Mouse (Mus musculus): ENCODE results near the gene Mpp3. TPM values are rescaled to one million over a fixed set of nuclear protein-coding genes. Genes with fewer than 3 reads are reported as not detected.
A peak's percentile ranks its signal among the peaks of the same experiment; 100 is the strongest.

Gene Mpp3
- polyA plus RNA-seq, 1 experiment from 2014 or later, result 4.9 TPM

- no peaks in the 10 kb centered on the region for H3K9me3 ChIP-seq (ENCODE audit: low read depth, low read length)
- H3K4me3 ChIP-seq (ENCODE audit: low read depth, low read length), result no peak overlapping the region
- ATAC-seq (ENCODE audit: insufficient read depth) (no peak), DNase-seq (no peak)
- H3K4me1 ChIP-seq (ENCODE audit: insufficient read depth), result no peaks in the 10 kb centered on the region
- H3K27me3 ChIP-seq (ENCODE audit: insufficient read depth, low read length), result no peaks in the 10 kb centered on the region
- 69% methylated on average over 9 of the region's 9 CpGs for WGBS
- H3K27ac ChIP-seq (ENCODE audit: low read depth), result no peak overlapping the region
- no peak overlapping the region for H3K4me2 ChIP-seq
- H3K36me3 ChIP-seq (ENCODE audit: insufficient read depth), result peaks cover 8% of the 10 kb centered on the region; the same call in 1 of the 2 replicates
- no peak for TF ChIP-seq CTCF (IDR thresholded peaks at IDR 0.05; ENCODE audit: low read depth)
- no peak overlapping the region for H3K9ac ChIP-seq
These were observed 47.6 kb downstream of the Mpp3 start for GRCm38 (mm10) chr11:101980603-101981157.

GRCm38 (mm10) chr11:101979140-101979539, 49.1 kb downstream of the Mpp3 start:
- no peaks in the 10 kb centered on the region for H3K27me3 ChIP-seq (ENCODE audit: insufficient read depth, low read length)
- no peak overlapping the region for H3K4me3 ChIP-seq (ENCODE audit: low read depth, low read length)
- TF ChIP-seq CTCF (IDR thresholded peaks at IDR 0.05; ENCODE audit: low read depth), result no peak
- H3K27ac ChIP-seq (ENCODE audit: low read depth), result no peak overlapping the region
- ATAC-seq (ENCODE audit: insufficient read depth) (no peak), DNase-seq (no peak)
- H3K36me3 ChIP-seq (ENCODE audit: insufficient read depth), result peaks cover 8% of the 10 kb centered on the region; the same call in 1 of the 2 replicates
- H3K4me1 ChIP-seq (ENCODE audit: insufficient read depth), result no peaks in the 10 kb centered on the region
- no peak overlapping the region for H3K4me2 ChIP-seq
- 85% methylated on average over 5 of the region's 5 CpGs for WGBS
- H3K9ac ChIP-seq, result no peak overlapping the region
- no peaks in the 10 kb centered on the region for H3K9me3 ChIP-seq (ENCODE audit: low read depth, low read length)

- WGBS, result 92% methylated on average over 7 of the region's 7 CpGs
- H3K9me3 ChIP-seq (ENCODE audit: low read depth, low read length), result no peaks in the 10 kb centered on the region
- peak; percentile 36 for TF ChIP-seq CTCF (IDR thresholded peaks at IDR 0.05; ENCODE audit: low read depth)
- peaks cover 8% of the 10 kb centered on the region; the same call in 1 of the 2 replicates for H3K36me3 ChIP-seq (ENCODE audit: insufficient read depth)
- H3K27ac ChIP-seq (ENCODE audit: low read depth), result no peak overlapping the region
- DNase-seq (no peak), ATAC-seq (ENCODE audit: insufficient read depth) (no peak)
- no peaks in the 10 kb centered on the region for H3K4me1 ChIP-seq (ENCODE audit: insufficient read depth)
- no peaks in the 10 kb centered on the region for H3K27me3 ChIP-seq (ENCODE audit: insufficient read depth, low read length)
- H3K4me2 ChIP-seq, result no peak overlapping the region
- no peak overlapping the region for H3K4me3 ChIP-seq (ENCODE audit: low read depth, low read length)
- H3K9ac ChIP-seq, result no peak overlapping the region
These were observed 51.3 kb downstream of the Mpp3 start for GRCm38 (mm10) chr11:101976949-101977348.

GRCm38 (mm10) chr11:101974923-101975322, 53.3 kb downstream of the Mpp3 start:
- ATAC-seq (ENCODE audit: insufficient read depth), result no peak
- Histone ChIP-seq H3K4me2 (no peak overlapping the region), H3K9ac (no peak overlapping the region), H3K4me3 (ENCODE audit: low read depth, low read length) (no peak overlapping the region), H3K4me1 (ENCODE audit: insufficient read depth) (no peaks in the 10 kb centered on the region), H3K27ac (ENCODE audit: low read depth) (no peak overlapping the region), H3K36me3 (ENCODE audit: insufficient read depth) (no peaks in the 10 kb centered on the region), H3K27me3 (ENCODE audit: insufficient read depth, low read length) (no peaks in the 10 kb centered on the region), H3K9me3 (ENCODE audit: low read depth, low read length) (no peaks in the 10 kb centered on the region)
- TF ChIP-seq CTCF (IDR thresholded peaks at IDR 0.05; ENCODE audit: low read depth), result peak; percentile 64
- peak; percentile 60 for DNase-seq
- 46% methylated on average over 9 of the region's 9 CpGs for WGBS

- Histone ChIP-seq H3K9me3 (ENCODE audit: low read depth, low read length) (no peaks in the 10 kb centered on the region), H3K4me2 (no peak overlapping the region), H3K36me3 (ENCODE audit: insufficient read depth) (no peaks in the 10 kb centered on the region), H3K4me3 (ENCODE audit: low read depth, low read length) (no peak overlapping the region), H3K4me1 (ENCODE audit: insufficient read depth) (no peaks in the 10 kb centered on the region), H3K9ac (no peak overlapping the region), H3K27me3 (ENCODE audit: insufficient read depth, low read length) (no peaks in the 10 kb centered on the region), H3K27ac (ENCODE audit: low read depth) (no peak overlapping the region)
- WGBS, result 26% methylated on average over 6 of the region's 6 CpGs
- no peak for TF ChIP-seq CTCF (IDR thresholded peaks at IDR 0.05; ENCODE audit: low read depth)
- ATAC-seq (ENCODE audit: insufficient read depth) (no peak), DNase-seq (no peak)
These were observed 54.1 kb downstream of the Mpp3 start for GRCm38 (mm10) chr11:101974181-101974580.

- ATAC-seq (ENCODE audit: insufficient read depth), result no peak
- TF ChIP-seq CTCF (IDR thresholded peaks at IDR 0.05; ENCODE audit: low read depth), result no peak
- H3K9ac ChIP-seq, result no peak overlapping the region
- H3K9me3 ChIP-seq (ENCODE audit: low read depth, low read length), result no peaks in the 10 kb centered on the region
- no peaks in the 10 kb centered on the region for H3K4me1 ChIP-seq (ENCODE audit: insufficient read depth)
- H3K36me3 ChIP-seq (ENCODE audit: insufficient read depth), result no peaks in the 10 kb centered on the region
- WGBS, result 63% methylated on average over 9 of the region's 9 CpGs
- no peak overlapping the region for H3K4me3 ChIP-seq (ENCODE audit: low read depth, low read length)
- H3K27me3 ChIP-seq (ENCODE audit: insufficient read depth, low read length), result no peaks in the 10 kb centered on the region
- no peak for DNase-seq
- no peak overlapping the region for H3K27ac ChIP-seq (ENCODE audit: low read depth)
- no peak overlapping the region for H3K4me2 ChIP-seq
These were observed 54.8 kb downstream of the Mpp3 start for GRCm38 (mm10) chr11:101973496-101973895.

GRCm38 (mm10) chr11:101972651-101973050, 55.6 kb downstream of the Mpp3 start:
- H3K9ac ChIP-seq, result no peak overlapping the region

More at GRCm38 (mm10) chr11:101972651-101973050, 55.6 kb downstream of the Mpp3 start:
- Histone ChIP-seq H3K27ac (ENCODE audit: low read depth) (no peak overlapping the region), H3K4me1 (ENCODE audit: insufficient read depth) (no peaks in the 10 kb centered on the region), H3K36me3 (ENCODE audit: insufficient read depth) (no peaks in the 10 kb centered on the region), H3K4me2 (no peak overlapping the region), H3K4me3 (ENCODE audit: low read depth, low read length) (no peak overlapping the region), H3K9me3 (ENCODE audit: low read depth, low read length) (no peaks in the 10 kb centered on the region), H3K27me3 (ENCODE audit: insufficient read depth, low read length) (no peaks in the 10 kb centered on the region)
- no peak for ATAC-seq (ENCODE audit: insufficient read depth)
- no peak for DNase-seq
- 89% methylated on average over 5 of the region's 5 CpGs for WGBS
- TF ChIP-seq CTCF (IDR thresholded peaks at IDR 0.05; ENCODE audit: low read depth), result no peak
